Mouse (Mus musculus): ENCODE data around the gene Atg5.
A peak's percentile ranks its signal among the peaks of the same experiment; 100 is the strongest.

The Atg5 gene

GRCm38 (mm10) chr10:44390286-44390685 lies 122.1 kb downstream of the Atg5 start:
- no peak for DNase-seq (ENCODE audit: low spot score in 2 of 2)

- DNase-seq (ENCODE audit: low spot score in 2 of 2): no peak
Observed at GRCm38 (mm10) chr10:44391509-44392290, 123.5 kb downstream of the Atg5 start.

DNA sequence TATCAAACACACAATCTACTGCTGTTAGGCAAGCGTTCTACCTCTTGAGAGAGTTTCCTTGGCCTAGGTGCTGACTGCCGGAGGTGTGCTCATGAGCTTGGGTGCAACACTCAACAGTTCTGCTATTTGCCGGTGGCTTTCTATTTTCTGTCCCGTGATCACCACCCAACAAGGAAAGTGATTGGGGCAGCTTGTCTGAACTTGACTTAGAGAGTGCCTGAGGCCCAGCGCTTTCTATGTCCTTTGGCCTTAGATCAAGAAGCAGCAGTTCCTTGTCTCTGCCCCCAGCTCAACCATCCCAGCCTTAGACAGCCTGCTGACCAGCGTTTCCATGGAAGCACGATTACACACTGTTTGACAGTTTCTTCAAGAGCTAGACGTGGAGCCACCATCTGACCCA lies 124.7 kb downstream of the Atg5 start:
- DNase-seq (ENCODE audit: low spot score in 2 of 2): no peak

- no peak for DNase-seq (ENCODE audit: low spot score in 2 of 2)
Observed at GRCm38 (mm10) chr10:44400119-44400518, 132.0 kb downstream of the Atg5 start.

DNA sequence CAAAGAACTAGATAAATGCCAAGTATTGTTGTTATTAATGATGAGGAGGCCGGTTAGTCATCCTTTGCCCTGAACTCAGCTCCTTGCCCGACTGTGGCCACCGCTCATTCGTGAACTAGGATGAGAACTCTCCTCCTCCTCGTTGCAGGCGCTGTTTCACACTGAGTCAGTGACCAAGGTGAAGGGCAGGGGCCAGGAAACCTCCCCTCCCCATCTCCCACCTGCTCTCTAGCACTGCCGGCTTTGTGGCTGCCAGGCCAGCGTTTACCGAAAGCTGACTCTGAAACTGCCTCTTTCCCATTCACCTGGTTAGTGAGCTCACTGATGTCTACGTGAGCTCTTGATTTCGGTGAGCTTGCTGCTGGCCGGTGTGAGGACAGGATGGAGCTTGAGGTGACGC lies 132.4 kb downstream of the Atg5 start:
- DNase-seq (ENCODE audit: low spot score in 2 of 2): no peak

DNA sequence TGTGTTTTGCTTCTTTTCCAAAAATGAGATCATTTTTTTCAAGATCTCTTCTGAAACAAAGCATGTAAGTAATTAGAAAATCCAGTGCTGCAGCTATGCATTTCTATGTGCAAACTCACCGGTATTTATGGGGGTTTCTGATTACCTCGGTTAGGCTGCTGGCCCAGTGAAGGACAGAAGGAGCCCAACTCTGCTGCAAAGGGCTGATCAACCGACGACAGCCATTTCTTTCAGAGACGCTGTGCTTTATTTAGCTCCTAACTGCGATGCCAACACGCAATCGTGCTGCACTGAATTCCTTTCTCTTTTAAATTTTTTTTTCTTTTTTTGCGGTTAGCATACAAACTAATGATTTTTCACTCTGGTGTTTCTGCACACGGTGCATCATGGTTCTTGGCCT lies 133.4 kb downstream of the Atg5 start:
- DNase-seq (ENCODE audit: low spot score in 2 of 2): peak in 1 of 2 experiments; percentile 10

DNA sequence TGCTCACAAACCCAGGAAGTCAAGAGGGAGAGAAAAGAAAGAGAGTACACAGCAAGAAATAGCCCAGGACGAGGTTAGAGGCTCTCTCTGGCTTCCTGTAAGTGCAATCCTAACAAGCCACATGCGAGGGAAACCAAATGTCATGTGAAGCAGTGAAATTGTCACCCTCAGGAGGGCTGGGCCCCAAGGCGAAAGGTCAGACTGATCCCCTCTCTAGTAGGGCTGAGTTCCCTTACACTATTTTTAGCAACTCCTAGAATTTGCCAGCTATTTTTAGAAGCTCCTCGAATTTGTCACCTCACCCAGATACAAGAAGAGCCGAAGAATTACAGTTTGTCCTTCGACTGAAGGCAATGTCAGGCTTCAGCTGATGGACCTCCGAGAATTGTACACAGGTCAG lies 135.3 kb downstream of the Atg5 start:
- DNase-seq (ENCODE audit: low spot score in 2 of 2): no peak

- no peak for DNase-seq (ENCODE audit: low spot score in 2 of 2)
Observed at GRCm38 (mm10) chr10:44409054-44409453, 140.9 kb downstream of the Atg5 start.

- DNase-seq (ENCODE audit: low spot score in 2 of 2): no peak
Observed at GRCm38 (mm10) chr10:44409958-44410357, 141.8 kb downstream of the Atg5 start.

Measured in frontal cortex, postnatal 36 days (tissue).